12 mouse cellular contexts compared by ENCODE assay signal in the genomic region with DNA sequence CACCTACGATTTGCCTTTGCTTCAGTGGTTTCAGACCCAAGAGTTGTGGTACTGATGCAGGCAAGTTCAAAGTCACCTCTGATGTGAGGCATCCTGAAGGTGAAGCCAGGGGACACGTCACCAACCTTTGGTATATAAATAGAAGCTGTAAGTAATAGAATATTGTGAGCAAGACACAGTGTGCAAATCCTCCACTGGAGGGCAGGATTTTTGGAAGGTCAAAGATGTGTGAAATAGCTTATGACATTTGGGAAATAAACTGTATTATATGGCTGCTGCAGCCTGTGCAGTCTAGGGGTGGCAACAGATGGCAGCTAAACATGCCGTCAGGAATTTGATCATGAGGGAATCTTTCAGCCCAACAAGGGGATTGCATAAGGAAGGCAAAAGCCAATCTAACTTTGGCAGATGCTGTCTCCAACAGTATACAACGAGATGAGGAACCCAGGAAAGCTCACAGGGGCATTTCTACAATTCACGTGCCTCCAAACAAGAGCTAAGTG.
DNase-seq lines count a peak whose midpoint lies in the region; ATAC-seq and TF ChIP-seq lines count a peak whose summit lies in the region.
"Had no signal": no experiment of that assay in that cellular context is flagged by ENCODE, and none has a peak within 500 bp of the region (broad histone marks: within the 10 kb centered on the region; RNA-seq: fewer than 3 reads in every experiment).

No protein-coding gene starts in this region.

- peak; percentile 7 for DNase-seq in heart, postnatal 4 days
- DNase-seq in heart, adult 11 months = no peak
- peak; percentile 35 for DNase-seq in midbrain, embryonic 14.5 days
- DNase-seq in layer of hippocampus, adult 11-12 months (ENCODE audit: low spot score) = peak; percentile 31
- DNase-seq in stomach, postnatal 0 days (ENCODE audit: low spot score) = no peak
- no peak for DNase-seq in spleen, postnatal 36 days (ENCODE audit: low spot score in 2 of 2)
- DNase-seq: cerebellum, adult 9-11 months had no signal

- no peak for ATAC-seq in midbrain, embryonic 14.5 days (ENCODE audit: low FRiP score, low TSS enrichment)
- no peak for ATAC-seq in midbrain, embryonic 15.5 days (replicated peaks)
- no peak for ATAC-seq in stomach, postnatal 0 days (ENCODE audit: low FRiP score, low TSS enrichment)

- no peak for TF ChIP-seq EP300 in stomach, postnatal 0 days (optimal IDR thresholded peaks at IDR 0.05)

- H3K4me3 ChIP-seq in midbrain, embryonic 14.5 days (replicated peaks; ENCODE audit: low read depth, low read length) = no peak overlapping the region
- H3K4me3 ChIP-seq in midbrain, embryonic 15.5 days = no peak overlapping the region
- H3K4me3 ChIP-seq in stomach, postnatal 0 days (ENCODE audit: low read depth, low read length) = no peak overlapping the region
- H3K4me3 ChIP-seq: heart, embryonic 12.5 days; hindbrain, embryonic 15.5 days; limb, embryonic 10.5 days; midbrain, embryonic 10.5 days had no signal

- H3K9me3 ChIP-seq in midbrain, embryonic 14.5 days (ENCODE audit: control insufficient read depth, low read length) = no peaks in the 10 kb centered on the region
- no peaks in the 10 kb centered on the region for H3K9me3 ChIP-seq in midbrain, embryonic 15.5 days
- no peaks in the 10 kb centered on the region for H3K9me3 ChIP-seq in stomach, postnatal 0 days (ENCODE audit: control insufficient read depth, low read length)
- H3K9me3 ChIP-seq: heart, embryonic 12.5 days; hindbrain, embryonic 15.5 days; limb, embryonic 10.5 days; midbrain, embryonic 10.5 days had no signal

- H3K27ac ChIP-seq in midbrain, embryonic 14.5 days (replicated peaks; ENCODE audit: low read depth, low read length) = no peak overlapping the region
- H3K27ac ChIP-seq in midbrain, embryonic 15.5 days = no peak overlapping the region
- no peak overlapping the region for H3K27ac ChIP-seq in stomach, postnatal 0 days (replicated peaks)
- H3K27ac ChIP-seq: hindbrain, embryonic 15.5 days; limb, embryonic 10.5 days; midbrain, embryonic 10.5 days had no signal

- no peaks in the 10 kb centered on the region for H3K27me3 ChIP-seq in midbrain, embryonic 14.5 days (ENCODE audit: control insufficient read depth, insufficient read depth, low read length)
- no peaks in the 10 kb centered on the region for H3K27me3 ChIP-seq in midbrain, embryonic 15.5 days (replicated peaks)
- no peaks in the 10 kb centered on the region for H3K27me3 ChIP-seq in stomach, postnatal 0 days (ENCODE audit: control insufficient read depth, insufficient read depth, low read length)
- H3K27me3 ChIP-seq: heart, embryonic 12.5 days; hindbrain, embryonic 15.5 days had no signal

- no peaks in the 10 kb centered on the region for H3K36me3 ChIP-seq in midbrain, embryonic 14.5 days (ENCODE audit: control insufficient read depth, insufficient read depth, low read length)
- no peaks in the 10 kb centered on the region for H3K36me3 ChIP-seq in midbrain, embryonic 15.5 days (replicated peaks)
- no peaks in the 10 kb centered on the region for H3K36me3 ChIP-seq in stomach, postnatal 0 days (ENCODE audit: control insufficient read depth, insufficient read depth, low read length)
- H3K36me3 ChIP-seq: heart, embryonic 12.5 days; hindbrain, embryonic 15.5 days; limb, embryonic 10.5 days; midbrain, embryonic 10.5 days had no signal

- H3K9ac ChIP-seq in midbrain, embryonic 14.5 days (replicated peaks; ENCODE audit: low read length) = no peak overlapping the region
- no peak overlapping the region for H3K9ac ChIP-seq in midbrain, embryonic 15.5 days
- H3K9ac ChIP-seq in stomach, postnatal 0 days (ENCODE audit: low read length) = no peak overlapping the region
- H3K9ac ChIP-seq: heart, embryonic 12.5 days; hindbrain, embryonic 15.5 days had no signal

- no peak overlapping the region for H3K4me2 ChIP-seq in midbrain, embryonic 14.5 days (ENCODE audit: low read length)
- H3K4me2 ChIP-seq in midbrain, embryonic 15.5 days = no peak overlapping the region
- H3K4me2 ChIP-seq in stomach, postnatal 0 days (replicated peaks; ENCODE audit: low read depth) = no peak overlapping the region
- H3K4me2 ChIP-seq: heart, embryonic 12.5 days; hindbrain, embryonic 15.5 days had no signal

- no peaks in the 10 kb centered on the region for H3K4me1 ChIP-seq in midbrain, embryonic 14.5 days (ENCODE audit: control insufficient read depth, insufficient read depth, low read length)
- no peaks in the 10 kb centered on the region for H3K4me1 ChIP-seq in midbrain, embryonic 15.5 days
- H3K4me1 ChIP-seq in stomach, postnatal 0 days (replicated peaks; ENCODE audit: control insufficient read depth, insufficient read depth) = no peaks in the 10 kb centered on the region
- H3K4me1 ChIP-seq: heart, embryonic 12.5 days; limb, embryonic 10.5 days; midbrain, embryonic 10.5 days had no signal

- peak; percentile 44 for TF ChIP-seq CTCF in stomach, postnatal 0 days (IDR thresholded peaks at IDR 0.05; ENCODE audit: low read depth)

- WGBS in midbrain, embryonic 14.5 days = 75% methylated on average over 5 of the region's 5 CpGs
- 74% methylated on average over 5 of the region's 5 CpGs for WGBS in midbrain, embryonic 15.5 days
- 75% methylated on average over 5 of the region's 5 CpGs for WGBS in stomach, postnatal 0 days

Comparison
In these comparisons a context has a peak if more than half of its experiments do, and no peak if none do; other contexts are left out.
1. DNase-seq: peak in heart, postnatal 4 days (single experiment), midbrain, embryonic 14.5 days (single experiment) and layer of hippocampus, adult 11-12 months (single experiment); none in heart, adult 11 months (single experiment), stomach, postnatal 0 days (single experiment) and spleen, postnatal 36 days (0 of 2).